ENCODE assay signal across 8 mouse cellular contexts in genomic region chr10:75703504-75703903, GRCm38 (mm10). TPM values are rescaled to one million over a fixed set of nuclear protein-coding genes. Genes with fewer than 3 reads are reported as not detected.
A peak's percentile ranks its signal among the peaks of the same experiment; 100 is the strongest.
DNase-seq lines count a peak whose midpoint lies in the region; ATAC-seq and TF ChIP-seq lines count a peak whose summit lies in the region.

No protein-coding gene starts in this region.

- ATAC-seq in kidney, postnatal 0 days (replicated peaks; ENCODE audit: low FRiP score, low read depth), result no peak
- ATAC-seq in hindbrain, embryonic 15.5 days (ENCODE audit: low FRiP score, low read depth), result no peak
- no peak for ATAC-seq in neural tube, embryonic 14.5 days (ENCODE audit: low read depth)
- no peak for ATAC-seq in erythroid progenitor cell, adult 5-6 weeks (replicated peaks; ENCODE audit: low FRiP score, poor library complexity, severe bottlenecking)

- no peaks in the 10 kb centered on the region for H3K27me3 ChIP-seq in kidney, postnatal 0 days (ENCODE audit: insufficient read depth, low read length)
- H3K27me3 ChIP-seq in hindbrain, embryonic 15.5 days, result no peaks in the 10 kb centered on the region
- no peaks in the 10 kb centered on the region for H3K27me3 ChIP-seq in neural tube, embryonic 14.5 days (ENCODE audit: control insufficient read depth, insufficient read depth, low read length)

- no peak overlapping the region for H3K27ac ChIP-seq in kidney, postnatal 0 days
- H3K27ac ChIP-seq in hindbrain, embryonic 15.5 days (replicated peaks), result peak overlapping the region; percentile 83
- H3K27ac ChIP-seq in neural tube, embryonic 14.5 days (ENCODE audit: low read depth, low read length), result peak overlapping the region; percentile 80

- no peaks in the 10 kb centered on the region for H3K4me1 ChIP-seq in kidney, postnatal 0 days (replicated peaks; ENCODE audit: insufficient read depth, low read length)
- peaks cover 26% of the 10 kb centered on the region for H3K4me1 ChIP-seq in hindbrain, embryonic 15.5 days (replicated peaks)
- peaks cover 13% of the 10 kb centered on the region for H3K4me1 ChIP-seq in neural tube, embryonic 14.5 days (ENCODE audit: control insufficient read depth, insufficient read depth, low read length)

- DNase-seq in adrenal gland, postnatal 10 days, result peak; percentile 25
- DNase-seq in adrenal gland, adult (ENCODE audit: inconsistent age in 2 of 2, low spot score in 1 of 2), result no peak
- peak; percentile 72 for DNase-seq in kidney, postnatal 0 days (ENCODE audit: low spot score)
- DNase-seq in kidney, adult 11 months, result no peak
- DNase-seq in layer of hippocampus, adult 8-10 months (ENCODE audit: low spot score in 2 of 2), result no peak

- H3K9me3 ChIP-seq in kidney, postnatal 0 days (replicated peaks; ENCODE audit: low read length), result no peaks in the 10 kb centered on the region
- no peaks in the 10 kb centered on the region for H3K9me3 ChIP-seq in hindbrain, embryonic 15.5 days
- H3K9me3 ChIP-seq in neural tube, embryonic 14.5 days (ENCODE audit: control insufficient read depth, low read length), result no peaks in the 10 kb centered on the region

- H3K9ac ChIP-seq in kidney, postnatal 0 days (ENCODE audit: low read depth, low read length), result no peak overlapping the region
- H3K9ac ChIP-seq in hindbrain, embryonic 15.5 days, result no peak overlapping the region
- no peak overlapping the region for H3K9ac ChIP-seq in neural tube, embryonic 14.5 days (replicated peaks; ENCODE audit: low read depth, low read length)

- peaks cover 17% of the 10 kb centered on the region; the same call in 1 of the 2 replicates for H3K36me3 ChIP-seq in kidney, postnatal 0 days (ENCODE audit: insufficient read depth, low read length)
- H3K36me3 ChIP-seq in hindbrain, embryonic 15.5 days, result peaks cover 13% of the 10 kb centered on the region
- peaks cover 18% of the 10 kb centered on the region for H3K36me3 ChIP-seq in neural tube, embryonic 14.5 days (ENCODE audit: control insufficient read depth, insufficient read depth, low read length)

- H3K4me2 ChIP-seq in kidney, postnatal 0 days (ENCODE audit: low read length), result no peak overlapping the region
- H3K4me2 ChIP-seq in hindbrain, embryonic 15.5 days, result no peak overlapping the region
- no peak overlapping the region for H3K4me2 ChIP-seq in neural tube, embryonic 14.5 days (ENCODE audit: low read depth, low read length)

- H3K4me3 ChIP-seq in kidney, postnatal 0 days (replicated peaks; ENCODE audit: low read depth, low read length), result no peak overlapping the region
- no peak overlapping the region for H3K4me3 ChIP-seq in hindbrain, embryonic 15.5 days
- H3K4me3 ChIP-seq in neural tube, embryonic 14.5 days (ENCODE audit: low read depth, low read length), result no peak overlapping the region

- WGBS in kidney, postnatal 0 days, result 75% methylated on average over 1 of the region's 1 CpGs
- 54% methylated on average over 1 of the region's 1 CpGs for WGBS in hindbrain, embryonic 15.5 days
- 85% methylated on average over 1 of the region's 1 CpGs for WGBS in neural tube, embryonic 14.5 days

- peak; percentile 79 for TF ChIP-seq CTCF in kidney, postnatal 0 days (IDR thresholded peaks at IDR 0.05; ENCODE audit: low read depth)

RNA-seq across cellular contexts. Expression of gene Susd2, which starts 59.7 kb away (rescaled TPM):
- 1 to 10 TPM; 7.3 to 9.0 TPM for total RNA-seq in adrenal gland, postnatal 10 days (2021)
- polyA plus RNA-seq in kidney, postnatal 0 days (2015; fragmentation: Nextera tagmentation; extraction: Ambion mirVana), result 33.7 and 38.7 TPM in 2 replicates
- 7.9 and 8.1 TPM in 2 replicates for polyA plus RNA-seq in hindbrain, embryonic 15.5 days (2015; fragmentation: Nextera tagmentation; extraction: Ambion mirVana)
- 9.8 and 12.3 TPM in 2 replicates for polyA plus RNA-seq in neural tube, embryonic 14.5 days (2014; fragmentation: Nextera tagmentation; extraction: Ambion mirVana)
- total RNA-seq in layer of hippocampus, adult 8-10 months (2022), result 1 to 10 TPM; 2.5 to 3.8 (median 3.0) TPM
- total RNA-seq in erythroid progenitor cell, adult 5-6 weeks (2015; ENCODE audit: low replicate concordance), result 2.5 and 3.4 TPM in 2 replicates
- total RNA-seq in erythroid progenitor cell, adult 5-6 weeks (2017; ENCODE audit: low replicate concordance), result 2.1 and 2.3 TPM in 2 replicates

Comparison
In these comparisons a context has a peak if more than half of its experiments do, and no peak if none do; other contexts are left out.
1. DNase-seq: peak in adrenal gland, postnatal 10 days (single experiment) and kidney, postnatal 0 days (single experiment); none in adrenal gland, adult (0 of 2), kidney, adult 11 months (single experiment) and layer of hippocampus, adult 8-10 months (0 of 2).